Mouse (Mus musculus) forebrain, postnatal 0 days (tissue): Measurements from ENCODE around the gene Fxyd3. TPM values are rescaled to one million over a fixed set of nuclear protein-coding genes. Genes with fewer than 3 reads are reported as not detected.

Experiments
- ATAC-seq: fragments of 200-750 bp; cut with Nextera tagmentation; 2 replicates; pipeline ENCODE4 v1.8.0; 2017; ENCODE audit warnings: mild to moderate bottlenecking, moderate library complexity
- DNase-seq: peaks from one replicate; pipeline ENCODE4 v3.0.0-alpha.2; 2015
- H3K27ac ChIP-seq: fragments of 300-500 bp; sonication (generic); 2 replicates; pipeline ENCODE4 v1.5.1; 2014; ENCODE audit warnings: low read depth, mild to moderate bottlenecking, antibody characterized with exemption, low read length, moderate library complexity, mixed read lengths
- H3K27me3 ChIP-seq: fragments of 300-500 bp; sonication (generic); 2 replicates; pipeline ENCODE4 v1.6.1; 2014; ENCODE audit warnings: mild to moderate bottlenecking, low read length, mixed read lengths; ENCODE audit not compliant: insufficient read depth
- H3K36me3 ChIP-seq: fragments of 300-500 bp; sonication (generic); 2 replicates; pipeline ENCODE4 v1.6.1; 2014; ENCODE audit warnings: mild to moderate bottlenecking, moderate library complexity; ENCODE audit not compliant: insufficient read depth
- H3K4me1 ChIP-seq: fragments of 300-500 bp; sonication (generic); 2 replicates; pipeline ENCODE4 v1.6.1; 2014; ENCODE audit warnings: antibody characterized with exemption; ENCODE audit not compliant: insufficient read depth
- H3K4me2 ChIP-seq: fragments of 300-500 bp; sonication (generic); 2 replicates; pipeline ENCODE4 v1.6.1; 2014; ENCODE audit warnings: low read depth, mild to moderate bottlenecking, moderate library complexity
- H3K4me3 ChIP-seq: fragments of 300-500 bp; sonication (generic); 2 replicates; pipeline ENCODE4 v1.5.1; 2014; ENCODE audit warnings: low read depth, low read length, mixed read lengths
- H3K9ac ChIP-seq: fragments of 300-500 bp; sonication (generic); 2 replicates; pipeline ENCODE4 v1.6.1; 2014; ENCODE audit warnings: mild to moderate bottlenecking
- H3K9me3 ChIP-seq: fragments of 300-500 bp; sonication (generic); 2 replicates; pipeline ENCODE4 v1.6.1; 2016; ENCODE audit warnings: low read length
- CTCF ChIP-seq: sonication (generic); IDR thresholded peaks from 2 replicates; pipeline ENCODE4 v1.5.1; 2016; ENCODE audit warnings: antibody characterized with exemption, control low read depth, low read depth
- WGBS: fragments of 180-500 bp; shearing (Covaris S2); extraction: QIAGEN DNeasy Blood & Tissue Kit; methylation state at CpG from one replicate; pipeline ENCODE4 v1.1.7; 2014; 5-methylcytosine and 5-hydroxymethylcytosine counted together
- polyA plus RNA-seq: library from polyadenylated mRNA; unstranded; fragments of >200 nt; fragmentation: Nextera tagmentation; extraction: Ambion mirVana; gene quantifications from 2 replicates; pipeline ENCODE4 v1.2.1, GENCODE M21; 2015
- total RNA-seq: library from RNA; depleted of rRNA; stranded (reverse); fragments of >200 nt; gene quantifications from 2 replicates; pipeline ENCODE4 v1.2.3, GENCODE M21; 2014

Gene Fxyd3
- total and polyA plus RNA-seq, 2 experiments from 2014 or later, result not detected

DNA sequence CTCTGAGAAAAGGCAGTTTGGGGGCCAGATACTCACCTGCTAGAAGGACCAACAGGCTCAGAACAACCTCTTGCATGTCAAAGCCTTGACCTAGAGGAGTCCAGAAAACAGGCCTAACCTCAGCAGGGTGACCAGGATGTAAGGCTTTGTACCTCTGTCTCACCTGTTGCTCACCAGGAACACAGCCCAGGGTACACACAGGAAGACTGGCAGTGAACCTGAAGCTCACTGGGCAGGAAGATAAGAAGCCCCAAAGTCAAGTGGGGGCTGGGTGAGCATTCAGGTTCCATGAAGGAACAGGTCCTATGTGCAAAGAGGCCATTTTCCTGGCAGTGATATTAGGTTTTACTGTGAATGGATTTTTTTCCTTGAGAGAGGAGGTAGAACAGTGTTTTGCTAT lies 3.0 kb downstream of the Fxyd3 start:
- Histone ChIP-seq H3K4me1 (no peaks in the 10 kb centered on the region), H3K9ac (no peak overlapping the region), H3K4me2 (no peak overlapping the region), H3K36me3 (no peaks in the 10 kb centered on the region), H3K9me3 (no peaks in the 10 kb centered on the region), H3K27me3 (no peaks in the 10 kb centered on the region), H3K4me3 (no peak overlapping the region), H3K27ac (no peak overlapping the region)
- no peak for TF ChIP-seq CTCF
- DNase-seq (no peak), ATAC-seq (no peak)

DNA sequence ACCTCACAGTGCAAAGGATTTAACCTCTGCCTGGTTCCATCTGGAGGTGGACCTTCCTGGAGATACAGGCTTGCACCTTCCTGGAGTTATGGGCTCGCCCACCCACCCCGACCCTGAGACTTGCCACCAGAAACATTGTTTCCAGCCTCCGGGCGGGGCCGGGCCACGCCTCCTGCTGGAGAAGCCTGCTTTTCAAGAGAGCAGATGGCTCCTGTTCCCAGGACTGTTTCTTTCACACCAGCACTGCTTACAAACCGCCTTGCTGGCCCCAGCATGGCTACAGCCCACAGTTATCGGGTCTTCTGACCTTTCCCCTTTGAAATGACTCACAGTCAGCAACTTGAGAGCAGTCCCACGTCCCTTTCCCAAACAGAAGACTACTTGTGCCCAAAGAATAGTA lies 4.2 kb downstream of the Fxyd3 start:
- ATAC-seq (no peak), DNase-seq (no peak)
- H3K9me3 ChIP-seq, result no peaks in the 10 kb centered on the region
- WGBS, result 64% methylated on average over 9 of the region's 9 CpGs
- no peaks in the 10 kb centered on the region for H3K27me3 ChIP-seq
- H3K27ac ChIP-seq, result no peak overlapping the region
- H3K4me2 ChIP-seq, result no peak overlapping the region
- H3K4me1 ChIP-seq, result no peaks in the 10 kb centered on the region
- H3K4me3 ChIP-seq, result no peak overlapping the region
- no peak for TF ChIP-seq CTCF
- no peak overlapping the region for H3K9ac ChIP-seq
- H3K36me3 ChIP-seq, result no peaks in the 10 kb centered on the region

DNA sequence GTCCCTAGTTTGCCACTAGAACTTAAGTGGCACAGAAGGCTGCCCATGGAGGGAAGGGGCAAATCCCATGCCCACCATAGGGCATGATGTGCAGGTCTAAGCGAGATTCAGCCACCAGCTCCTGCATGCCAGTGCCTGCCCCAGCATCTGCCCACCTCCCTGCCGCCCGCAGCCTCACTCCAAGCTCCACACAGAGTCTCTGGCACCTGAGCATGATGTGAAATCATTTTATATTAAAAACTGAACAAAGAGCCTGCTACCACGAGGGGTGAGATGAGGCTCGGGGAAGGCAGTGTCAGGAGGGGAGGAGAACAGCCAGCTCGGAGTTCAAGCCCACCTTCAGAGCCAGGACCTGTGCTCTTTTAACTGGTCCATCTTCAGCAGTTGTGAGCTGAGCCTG lies 6.2 kb downstream of the Fxyd3 start:
- no peaks in the 10 kb centered on the region for H3K27me3 ChIP-seq
- no peak overlapping the region for H3K27ac ChIP-seq
- no peaks in the 10 kb centered on the region for H3K9me3 ChIP-seq
- no peak overlapping the region for H3K4me2 ChIP-seq
- H3K4me3 ChIP-seq, result no peak overlapping the region
- TF ChIP-seq CTCF, result no peak
- no peaks in the 10 kb centered on the region for H3K36me3 ChIP-seq
- no peaks in the 10 kb centered on the region for H3K4me1 ChIP-seq
- DNase-seq, result no peak
- WGBS, result 75% methylated on average over 6 of the region's 6 CpGs
- ATAC-seq, result no peak
- no peak overlapping the region for H3K9ac ChIP-seq

DNA sequence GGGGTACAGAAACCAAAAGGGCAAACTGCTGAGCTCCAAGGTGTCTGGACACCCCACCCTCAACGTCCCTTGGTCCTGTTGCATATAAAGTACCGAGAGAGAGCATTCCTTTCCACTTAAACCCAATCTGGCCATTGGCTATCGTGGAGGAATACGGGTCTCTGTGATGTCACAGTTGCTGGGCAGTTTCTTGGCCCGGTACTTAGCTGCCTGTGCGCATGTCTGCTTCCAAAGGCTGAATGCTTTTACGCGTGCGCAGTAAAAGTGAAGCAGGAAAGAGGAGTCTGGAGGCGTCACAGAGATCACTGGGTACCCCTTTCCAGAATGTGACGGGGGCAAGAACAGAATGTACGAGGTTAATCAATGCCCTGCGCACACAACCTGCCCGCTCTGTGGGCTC lies 7.0 kb downstream of the Fxyd3 start:
- Histone ChIP-seq H3K4me1 (no peaks in the 10 kb centered on the region), H3K4me3 (no peak overlapping the region), H3K27me3 (no peaks in the 10 kb centered on the region), H3K4me2 (no peak overlapping the region), H3K27ac (no peak overlapping the region), H3K9ac (no peak overlapping the region), H3K9me3 (no peaks in the 10 kb centered on the region), H3K36me3 (no peaks in the 10 kb centered on the region)
- no peak for TF ChIP-seq CTCF
- ATAC-seq (no peak), DNase-seq (no peak)
- 85% methylated on average over 14 of the region's 14 CpGs for WGBS

DNA sequence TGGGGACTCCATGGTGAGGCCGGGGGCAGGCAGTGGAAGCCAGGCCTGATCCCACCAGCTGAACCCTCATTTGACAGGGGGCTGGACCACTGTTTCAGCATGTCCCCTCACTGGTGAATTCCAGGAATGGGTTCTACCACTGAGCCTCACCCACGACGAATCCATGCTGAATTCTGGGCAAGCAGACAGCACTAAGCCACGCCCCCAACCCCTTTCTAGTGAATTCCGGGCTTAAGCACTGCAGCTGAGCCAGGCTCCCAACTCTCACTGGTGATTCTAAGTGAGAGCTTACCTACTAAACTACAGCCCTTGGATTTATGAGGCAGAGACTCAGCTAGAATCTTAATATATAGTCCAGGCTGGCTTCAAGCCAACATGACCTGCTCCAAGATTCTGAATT lies 8.7 kb downstream of the Fxyd3 start:
- no peaks in the 10 kb centered on the region for H3K27me3 ChIP-seq
- H3K9ac ChIP-seq, result no peak overlapping the region
- H3K9me3 ChIP-seq, result no peaks in the 10 kb centered on the region
- H3K36me3 ChIP-seq, result no peaks in the 10 kb centered on the region
- WGBS, result 42% methylated on average over 5 of the region's 5 CpGs
- no peak overlapping the region for H3K27ac ChIP-seq
- TF ChIP-seq CTCF, result no peak
- H3K4me2 ChIP-seq, result no peak overlapping the region
- H3K4me3 ChIP-seq, result no peak overlapping the region
- H3K4me1 ChIP-seq, result no peaks in the 10 kb centered on the region
- DNase-seq (no peak), ATAC-seq (peak; percentile 29)

DNA sequence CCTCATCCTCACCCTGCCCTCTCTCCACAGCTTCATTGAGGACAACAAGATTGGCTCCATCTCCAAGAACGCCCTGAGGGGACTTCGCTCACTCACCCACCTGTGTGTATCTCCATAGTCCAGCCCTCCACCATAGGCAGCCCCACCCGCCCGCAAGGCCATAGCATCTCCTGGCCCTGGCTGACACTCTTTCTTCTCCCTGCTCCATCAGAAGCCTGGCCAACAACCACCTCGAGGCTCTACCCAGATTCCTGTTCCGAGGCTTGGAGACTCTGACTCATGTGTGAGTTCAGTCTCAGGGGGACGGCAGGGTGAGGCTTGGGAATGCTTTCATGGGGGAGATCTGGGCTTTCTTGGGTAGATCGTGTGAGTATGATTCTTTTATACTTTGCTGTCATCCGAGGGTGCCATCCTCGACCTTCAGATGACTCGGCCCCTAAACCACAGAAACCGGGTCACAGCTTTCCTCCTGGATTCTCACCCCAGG lies 13.4 kb downstream of the Fxyd3 start:
- WGBS, result 89% methylated on average over 12 of the region's 12 CpGs
- Histone ChIP-seq H3K4me3 (no peak overlapping the region), H3K4me1 (no peaks in the 10 kb centered on the region), H3K27me3 (no peaks in the 10 kb centered on the region), H3K4me2 (no peak overlapping the region), H3K9ac (no peak overlapping the region), H3K27ac (no peak overlapping the region), H3K9me3 (no peaks in the 10 kb centered on the region), H3K36me3 (no peaks in the 10 kb centered on the region)
- ATAC-seq (no peak), DNase-seq (no peak)
- no peak for TF ChIP-seq CTCF

DNA sequence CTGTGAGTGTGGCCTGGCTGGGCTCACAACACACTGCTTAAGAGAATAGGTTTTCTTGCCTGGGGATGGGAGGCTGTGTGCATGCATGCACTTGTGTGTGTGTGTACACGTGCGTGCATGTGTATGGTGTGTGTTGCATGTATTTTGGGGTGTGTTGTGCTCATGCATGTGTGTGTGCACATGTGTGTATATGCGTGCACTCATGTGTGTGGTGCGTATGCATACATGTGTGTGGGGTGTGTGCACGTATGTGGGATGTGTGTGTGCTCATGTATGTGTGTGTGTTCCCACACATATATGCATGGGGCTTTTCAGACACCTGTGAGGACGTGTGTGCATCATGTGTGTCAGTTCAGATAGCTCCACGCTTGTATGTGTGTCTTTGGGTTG lies 15.9 kb downstream of the Fxyd3 start:
- H3K4me3 ChIP-seq, result no peak overlapping the region
- TF ChIP-seq CTCF, result no peak
- no peak for ATAC-seq
- DNase-seq, result no peak
- H3K27ac ChIP-seq, result no peak overlapping the region
- no peaks in the 10 kb centered on the region for H3K36me3 ChIP-seq
- no peaks in the 10 kb centered on the region for H3K9me3 ChIP-seq
- no peaks in the 10 kb centered on the region for H3K4me1 ChIP-seq
- no peak overlapping the region for H3K4me2 ChIP-seq
- no peaks in the 10 kb centered on the region for H3K27me3 ChIP-seq
- H3K9ac ChIP-seq, result no peak overlapping the region
- WGBS, result 85% methylated on average over 7 of the region's 7 CpGs
